Mouse (Mus musculus): ENCODE measurements around the gene Gm10959. TPM values are rescaled to one million over a fixed set of nuclear protein-coding genes. Genes with fewer than 3 reads are reported as not detected.

The Gm10959 gene
- polyA plus RNA-seq, 1 experiment from 2014 or later = not detected

DNA sequence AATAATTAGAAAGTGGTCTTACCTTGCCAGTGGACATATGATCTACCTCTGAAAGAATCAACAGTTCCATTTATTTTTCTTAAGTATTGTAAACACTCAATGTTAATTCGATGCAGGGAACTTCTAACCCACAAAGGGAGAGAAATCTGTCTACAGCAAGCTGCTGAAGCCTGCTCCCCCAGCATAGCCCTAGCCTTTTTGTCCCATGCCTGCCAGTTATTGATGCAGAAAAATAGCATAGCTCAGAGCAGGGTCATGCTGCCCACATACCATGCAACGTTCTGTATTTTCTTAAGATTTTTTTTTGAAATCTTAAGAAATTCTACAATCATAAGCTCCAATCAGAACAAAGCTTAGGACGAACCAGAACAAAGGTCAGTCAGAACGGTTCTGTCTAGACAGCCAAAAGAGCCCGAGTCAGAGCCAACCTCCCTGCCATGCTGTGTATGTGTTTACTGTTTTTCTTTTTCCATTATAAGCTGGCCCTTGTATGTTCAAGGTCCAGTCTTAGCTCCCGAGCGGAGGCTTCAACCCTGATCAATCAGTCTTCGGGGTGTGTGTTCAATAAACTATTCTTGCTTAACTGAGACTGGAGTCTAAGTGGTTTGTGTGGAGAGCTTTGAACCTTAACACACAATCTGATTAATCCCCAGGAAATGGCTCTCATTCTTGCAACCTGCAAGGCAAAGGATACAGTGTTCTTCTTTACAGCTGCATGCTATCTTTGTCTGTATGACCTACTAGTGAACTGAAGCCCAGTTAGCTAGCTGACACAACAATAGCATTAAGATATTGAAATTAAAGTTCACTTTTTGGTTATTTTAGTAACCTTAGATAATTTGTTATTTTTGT is 2.7 kb upstream of the Gm10959 start:
- Histone ChIP-seq H3K27me3 (no peaks in the 10 kb centered on the region), H3K27ac (replicated peaks) (no peak overlapping the region), H3K4me1 (peaks cover 10% of the 10 kb centered on the region), H3K4me3 (no peak overlapping the region), H3K9me3 (no peaks in the 10 kb centered on the region), H3K9ac (replicated peaks) (no peak overlapping the region), H3K36me3 (peaks cover 3% of the 10 kb centered on the region; the same call in 1 of the 2 replicates), H3K4me2 (replicated peaks) (no peak overlapping the region)
- ATAC-seq (ENCODE audit: low FRiP score, low read depth) = no peak
- WGBS = 83% methylated on average over 8 of the region's 8 CpGs

GRCm38 (mm10) chr3:122920572-122921435 is 1.6 kb upstream of the Gm10959 start:
- Histone ChIP-seq H3K4me2 (replicated peaks) (no peak overlapping the region), H3K4me1 (peaks cover 5% of the 10 kb centered on the region; the same call in 1 of the 2 replicates), H3K9me3 (no peaks in the 10 kb centered on the region), H3K27ac (replicated peaks) (no peak overlapping the region), H3K36me3 (no peaks in the 10 kb centered on the region), H3K27me3 (no peaks in the 10 kb centered on the region), H3K9ac (replicated peaks) (no peak overlapping the region), H3K4me3 (no peak overlapping the region)
- ATAC-seq (ENCODE audit: low FRiP score, low read depth) = no peak
- whole genome bisulfite sequencing = 65% methylated on average over 8 of the region's 8 CpGs

GRCm38 (mm10) chr3:122918672-122919071 is 488 bp downstream of the Gm10959 start:
- Histone ChIP-seq H3K4me2 (replicated peaks) (no peak overlapping the region), H3K27me3 (no peaks in the 10 kb centered on the region), H3K4me3 (no peak overlapping the region), H3K9me3 (no peaks in the 10 kb centered on the region), H3K4me1 (no peaks in the 10 kb centered on the region), H3K9ac (replicated peaks) (no peak overlapping the region), H3K36me3 (no peaks in the 10 kb centered on the region), H3K27ac (replicated peaks) (no peak overlapping the region)
- no peak for ATAC-seq (ENCODE audit: low FRiP score, low read depth)
- 64% methylated on average over 2 of the region's 2 CpGs for WGBS

- ATAC-seq (ENCODE audit: low FRiP score, low read depth) = no peak
- Histone ChIP-seq H3K36me3 (no peaks in the 10 kb centered on the region), H3K27ac (replicated peaks) (no peak overlapping the region), H3K9me3 (no peaks in the 10 kb centered on the region), H3K4me1 (no peaks in the 10 kb centered on the region), H3K4me2 (replicated peaks) (no peak overlapping the region), H3K9ac (replicated peaks) (no peak overlapping the region), H3K4me3 (no peak overlapping the region), H3K27me3 (no peaks in the 10 kb centered on the region)
- WGBS = 89% methylated on average over 6 of the region's 6 CpGs
Measured at GRCm38 (mm10) chr3:122916191-122916680, 2.9 kb downstream of the Gm10959 start.

DNA sequence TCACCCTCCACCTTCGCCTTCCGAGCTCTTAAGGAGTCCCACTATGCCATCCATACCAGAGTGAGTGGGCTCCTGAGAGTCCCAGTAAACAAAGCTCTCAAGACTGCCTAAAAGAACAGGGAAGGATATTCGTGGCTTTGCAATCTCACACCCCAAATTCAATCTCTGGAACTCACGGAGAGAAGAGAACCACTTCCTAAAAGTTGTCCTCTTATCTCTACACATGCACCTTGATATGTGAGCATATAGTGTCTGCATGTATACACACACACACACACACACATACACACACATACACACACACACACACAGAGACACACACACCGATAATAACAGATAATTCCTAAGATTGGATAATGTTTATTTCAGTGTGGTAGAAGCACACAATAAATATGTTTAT is 3.7 kb downstream of the Gm10959 start:
- no peak overlapping the region for H3K4me2 ChIP-seq (replicated peaks)
- H3K27me3 ChIP-seq = no peaks in the 10 kb centered on the region
- no peaks in the 10 kb centered on the region for H3K9me3 ChIP-seq
- H3K9ac ChIP-seq (replicated peaks) = no peak overlapping the region
- WGBS = 87% methylated on average over 5 of the region's 5 CpGs
- ATAC-seq (ENCODE audit: low FRiP score, low read depth) = no peak
- no peaks in the 10 kb centered on the region for H3K36me3 ChIP-seq
- no peak overlapping the region for H3K27ac ChIP-seq (replicated peaks)
- H3K4me1 ChIP-seq = no peaks in the 10 kb centered on the region
- H3K4me3 ChIP-seq = no peak overlapping the region

- no peak for ATAC-seq (ENCODE audit: low FRiP score, low read depth)
- Histone ChIP-seq H3K9ac (replicated peaks) (no peak overlapping the region), H3K36me3 (no peaks in the 10 kb centered on the region), H3K4me1 (no peaks in the 10 kb centered on the region), H3K9me3 (no peaks in the 10 kb centered on the region), H3K4me2 (replicated peaks) (no peak overlapping the region), H3K27ac (replicated peaks) (no peak overlapping the region), H3K27me3 (no peaks in the 10 kb centered on the region), H3K4me3 (no peak overlapping the region)
- 82% methylated on average over 2 of the region's 2 CpGs for WGBS
Measured at GRCm38 (mm10) chr3:122907841-122908240, 11.3 kb downstream of the Gm10959 start.

GRCm38 (mm10) chr3:122903746-122904433 is 15.3 kb downstream of the Gm10959 start:
- no peak overlapping the region for H3K4me2 ChIP-seq (replicated peaks)
- no peak overlapping the region for H3K27ac ChIP-seq (replicated peaks)
- H3K36me3 ChIP-seq = no peaks in the 10 kb centered on the region
- ATAC-seq (ENCODE audit: low FRiP score, low read depth) = peak; percentile 80
- H3K27me3 ChIP-seq = no peaks in the 10 kb centered on the region
- 46% methylated on average over 12 of the region's 12 CpGs for WGBS
- no peak overlapping the region for H3K9ac ChIP-seq (replicated peaks)
- no peaks in the 10 kb centered on the region for H3K9me3 ChIP-seq
- H3K4me1 ChIP-seq = no peaks in the 10 kb centered on the region
- no peak overlapping the region for H3K4me3 ChIP-seq

DNA sequence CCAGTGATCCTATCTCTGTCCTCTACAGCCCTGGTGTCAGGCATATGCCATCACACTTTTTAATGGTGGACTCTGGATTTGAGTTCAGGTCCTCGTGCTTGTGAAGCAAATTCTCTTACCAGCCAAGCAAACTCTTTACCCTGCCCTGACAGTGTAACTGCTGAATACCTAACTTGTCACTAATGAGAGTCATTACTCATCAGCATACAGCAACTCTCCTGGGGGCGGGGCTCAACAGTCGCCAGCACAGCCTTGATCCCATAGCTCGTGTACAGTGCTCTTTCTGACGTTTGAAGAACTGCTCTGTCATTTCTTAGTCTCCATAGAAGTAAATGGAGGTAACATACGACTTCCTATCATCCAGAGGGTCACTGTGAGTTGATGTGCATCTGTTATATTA is 20.9 kb downstream of the Gm10959 start:
- H3K27ac ChIP-seq (replicated peaks) = no peak overlapping the region
- no peaks in the 10 kb centered on the region for H3K27me3 ChIP-seq
- H3K4me3 ChIP-seq = no peak overlapping the region
- no peak overlapping the region for H3K4me2 ChIP-seq (replicated peaks)
- no peak for ATAC-seq (ENCODE audit: low FRiP score, low read depth)
- WGBS = 69% methylated on average over 6 of the region's 6 CpGs
- no peaks in the 10 kb centered on the region for H3K4me1 ChIP-seq
- H3K36me3 ChIP-seq = no peaks in the 10 kb centered on the region
- H3K9me3 ChIP-seq = no peaks in the 10 kb centered on the region
- no peak overlapping the region for H3K9ac ChIP-seq (replicated peaks)

- H3K4me1 ChIP-seq = no peaks in the 10 kb centered on the region
- ATAC-seq (ENCODE audit: low FRiP score, low read depth) = no peak
- no peaks in the 10 kb centered on the region for H3K9me3 ChIP-seq
- no peaks in the 10 kb centered on the region for H3K27me3 ChIP-seq
- H3K9ac ChIP-seq (replicated peaks) = no peak overlapping the region
- H3K4me2 ChIP-seq (replicated peaks) = no peak overlapping the region
- no peaks in the 10 kb centered on the region for H3K36me3 ChIP-seq
- no peak overlapping the region for H3K27ac ChIP-seq (replicated peaks)
- no peak overlapping the region for H3K4me3 ChIP-seq
- 90% methylated on average over 11 of the region's 11 CpGs for WGBS
Measured at GRCm38 (mm10) chr3:122895189-122895731, 23.9 kb downstream of the Gm10959 start.

- Histone ChIP-seq H3K9me3 (no peaks in the 10 kb centered on the region), H3K4me2 (replicated peaks) (no peak within 1 kb of the TSS), H3K36me3 (no peaks in the 10 kb centered on the region), H3K27ac (replicated peaks) (no peak within 1 kb of the TSS), H3K9ac (replicated peaks) (no peak within 1 kb of the TSS), H3K4me3 (no peak within 1 kb of the TSS), H3K4me1 (no peaks in the 10 kb centered on the region), H3K27me3 (no peaks in the 10 kb centered on the region)
- ATAC-seq (ENCODE audit: low FRiP score, low read depth) = no peak
- WGBS = 93% methylated on average over 3 of the region's 3 CpGs
Measured at GRCm38 (mm10) chr3:122894772-122895171, 24.4 kb downstream of the Gm10959 start, which contains the start of gene Fabp2. Gene Fabp2 (plus strand): TSS chr3:122895072.

DNA sequence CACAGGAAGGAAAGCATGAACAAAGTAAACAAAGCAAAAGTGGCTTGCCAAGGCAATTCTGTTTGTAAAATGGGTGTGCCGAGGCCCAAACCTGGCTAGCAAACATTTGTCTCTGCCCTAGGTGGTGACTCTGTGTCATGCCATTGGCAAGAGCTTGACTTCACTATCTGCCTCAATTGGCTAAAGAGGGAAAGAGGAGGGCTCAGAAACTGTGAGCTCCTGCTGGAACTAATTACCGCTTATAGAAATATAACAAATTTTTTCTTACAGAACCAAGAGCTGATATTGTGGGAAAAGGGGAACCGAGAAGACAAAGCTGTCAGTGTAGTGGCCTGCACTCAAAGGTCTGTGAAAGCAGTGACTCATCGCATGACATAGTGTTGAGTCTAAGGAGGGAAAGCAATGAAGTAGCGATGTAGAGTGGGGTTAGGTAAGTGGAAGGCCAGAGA is 30.8 kb downstream of the Gm10959 start:
- 90% methylated on average over 5 of the region's 5 CpGs for WGBS
- ATAC-seq (ENCODE audit: low FRiP score, low read depth) = no peak
- Histone ChIP-seq H3K9ac (replicated peaks) (no peak overlapping the region), H3K27me3 (no peaks in the 10 kb centered on the region), H3K4me3 (no peak overlapping the region), H3K4me2 (replicated peaks) (no peak overlapping the region), H3K27ac (replicated peaks) (no peak overlapping the region), H3K36me3 (no peaks in the 10 kb centered on the region), H3K4me1 (no peaks in the 10 kb centered on the region), H3K9me3 (no peaks in the 10 kb centered on the region)

All from midbrain, embryonic 12.5 days (tissue).